Mouse (Mus musculus) heart, embryonic 15.5 days (tissue): Measurements from ENCODE around the gene Sdhaf4. TPM values are rescaled to one million over a fixed set of nuclear protein-coding genes. Genes with fewer than 3 reads are reported as not detected.

ENCODE experiments used
- ATAC-seq: fragments of 200-750 bp; cut with Nextera tagmentation; replicated peaks from 2 replicates; pipeline ENCODE4 v1.8.0; 2017; ENCODE audit warnings: low read depth, moderate TSS enrichment; ENCODE audit not compliant: insufficient number of reproducible peaks, insufficient read depth, low FRiP score
- H3K27ac ChIP-seq: fragments of 300-500 bp; sonication (generic); 2 replicates; pipeline ENCODE4 v1.5.1; 2015; ENCODE audit warnings: mild to moderate bottlenecking, inconsistent platforms
- H3K27me3 ChIP-seq: fragments of 300-500 bp; sonication (generic); 2 replicates; pipeline ENCODE4 v1.6.1; 2015; ENCODE audit warnings: inconsistent platforms
- H3K36me3 ChIP-seq: fragments of 300-500 bp; sonication (generic); 2 replicates; pipeline ENCODE4 v1.6.1; 2015; ENCODE audit warnings: mild to moderate bottlenecking, inconsistent platforms
- H3K4me1 ChIP-seq: fragments of 300-500 bp; sonication (generic); replicated peaks from 2 replicates; pipeline ENCODE4 v1.6.1; 2015; ENCODE audit warnings: inconsistent platforms
- H3K4me2 ChIP-seq: fragments of 300-500 bp; sonication (generic); 2 replicates; pipeline ENCODE4 v1.6.1; 2015; ENCODE audit warnings: inconsistent platforms, mild to moderate bottlenecking, moderate library complexity
- H3K4me3 ChIP-seq: fragments of 300-500 bp; sonication (generic); 2 replicates; pipeline ENCODE4 v1.5.1; 2015; ENCODE audit warnings: mild to moderate bottlenecking, inconsistent platforms
- H3K9ac ChIP-seq: fragments of 300-500 bp; sonication (generic); 2 replicates; pipeline ENCODE4 v1.6.1; 2015; ENCODE audit warnings: mild to moderate bottlenecking, inconsistent platforms
- H3K9me3 ChIP-seq: fragments of 300-500 bp; sonication (generic); replicated peaks from 2 replicates; pipeline ENCODE4 v1.6.1; 2016; ENCODE audit warnings: inconsistent platforms
- WGBS: fragments of 180-500 bp; shearing (Covaris S2); methylation state at CpG from one replicate; pipeline ENCODE4 v1.1.7; 2015; ENCODE audit warnings: mixed read lengths; 5-methylcytosine and 5-hydroxymethylcytosine counted together
- polyA plus RNA-seq: library from polyadenylated mRNA; unstranded; fragments of >200 nt; fragmentation: Nextera tagmentation; extraction: Ambion mirVana; gene quantifications from 2 replicates; pipeline ENCODE4 v1.2.1, GENCODE M21; 2015

Sdhaf4 gene
- polyA plus RNA-seq, 1 experiment from 2014 or later = 76.1 TPM

GRCm38 (mm10) chr1:23948778-23949699 is 56.4 kb downstream of the Sdhaf4 start:
- no peak for ATAC-seq
- H3K9ac ChIP-seq = no peak overlapping the region
- no peak overlapping the region for H3K4me3 ChIP-seq
- no peaks in the 10 kb centered on the region for H3K9me3 ChIP-seq
- 82% methylated on average over 15 of the region's 15 CpGs for WGBS
- H3K36me3 ChIP-seq = no peaks in the 10 kb centered on the region
- no peak overlapping the region for H3K4me2 ChIP-seq
- no peaks in the 10 kb centered on the region for H3K27me3 ChIP-seq
- no peak overlapping the region for H3K27ac ChIP-seq
- H3K4me1 ChIP-seq = no peaks in the 10 kb centered on the region

- WGBS = 67% methylated on average over 7 of the region's 7 CpGs
- no peaks in the 10 kb centered on the region for H3K27me3 ChIP-seq
- no peak overlapping the region for H3K9ac ChIP-seq
- H3K4me3 ChIP-seq = no peak overlapping the region
- no peaks in the 10 kb centered on the region for H3K9me3 ChIP-seq
- no peak for ATAC-seq
- H3K27ac ChIP-seq = no peak overlapping the region
- H3K4me2 ChIP-seq = no peak overlapping the region
- H3K4me1 ChIP-seq = no peaks in the 10 kb centered on the region
- H3K36me3 ChIP-seq = no peaks in the 10 kb centered on the region
Observed at GRCm38 (mm10) chr1:23948290-23948689, 57.2 kb downstream of the Sdhaf4 start.

Other genes starting within 250 kb of the Sdhaf4 start
- gene B3gat2, start 243.9 kb downstream of the Sdhaf4 start, polyA plus RNA-seq = 0.29 and 0.41 TPM in 2 replicates
- 31.7 and 38.0 TPM in 2 replicates for gene Smap1, start 83.3 kb downstream of the Sdhaf4 start, polyA plus RNA-seq
- 22.2 and 26.1 TPM in 2 replicates for gene Fam135a, start 94.7 kb upstream of the Sdhaf4 start, polyA plus RNA-seq
- 7.6 and 15.5 TPM in 2 replicates for gene Col9a1, start 172.0 kb upstream of the Sdhaf4 start, polyA plus RNA-seq